Mouse (Mus musculus): Measurements from ENCODE around the gene Dusp13.

The Dusp13 gene

GRCm38 (mm10) chr14:21750881-21751542 is at the start of gene Dusp13:
TSS of gene Dusp13 (minus strand) at chr14:21751181.
- DNase-seq: peak; percentile 98

- no peak for DNase-seq
Observed at GRCm38 (mm10) chr14:21800641-21801040, 49.7 kb upstream of the Dusp13 start.

GRCm38 (mm10) chr14:21792250-21792649 is 41.3 kb upstream of the Dusp13 start:
- DNase-seq: no peak

GRCm38 (mm10) chr14:21791722-21792121 is 40.7 kb upstream of the Dusp13 start:
- no peak for DNase-seq

- DNase-seq: no peak
Observed at GRCm38 (mm10) chr14:21790585-21791251, 39.7 kb upstream of the Dusp13 start.

- peak; percentile 57 for DNase-seq
Observed at GRCm38 (mm10) chr14:21788121-21788520, 37.1 kb upstream of the Dusp13 start.

GRCm38 (mm10) chr14:21787374-21787773 is 36.4 kb upstream of the Dusp13 start:
- no peak for DNase-seq

GRCm38 (mm10) chr14:21786500-21786899 is 35.5 kb upstream of the Dusp13 start:
- no peak for DNase-seq

GRCm38 (mm10) chr14:21776201-21776600 is 25.2 kb upstream of the Dusp13 start:
- DNase-seq: peak; percentile 21

GRCm38 (mm10) chr14:21773946-21774345 is 23.0 kb upstream of the Dusp13 start:
- no peak for DNase-seq

GRCm38 (mm10) chr14:21772506-21773281 is 21.7 kb upstream of the Dusp13 start:
- DNase-seq: no peak

- peak; percentile 70 for DNase-seq
Observed at GRCm38 (mm10) chr14:21766398-21766958, 15.5 kb upstream of the Dusp13 start.

- peak; percentile 62 for DNase-seq
Observed at GRCm38 (mm10) chr14:21765754-21766397, 14.9 kb upstream of the Dusp13 start.

- peak; percentile 48 for DNase-seq
Observed at GRCm38 (mm10) chr14:21764646-21765045, 13.7 kb upstream of the Dusp13 start.

GRCm38 (mm10) chr14:21763736-21764135 is 12.8 kb upstream of the Dusp13 start:
- peak; percentile 37 for DNase-seq

GRCm38 (mm10) chr14:21761560-21761959 is 10.6 kb upstream of the Dusp13 start:
- peak; percentile 72 for DNase-seq

GRCm38 (mm10) chr14:21753367-21753766 is 2.4 kb upstream of the Dusp13 start:
- DNase-seq: no peak

- no peak for DNase-seq
Observed at GRCm38 (mm10) chr14:21752411-21752810, 1.4 kb upstream of the Dusp13 start.

- DNase-seq: peak; percentile 99
Observed at GRCm38 (mm10) chr14:21750008-21750880, 737 bp downstream of the Dusp13 start, which contains the start of gene Samd8. TSS of gene Samd8 (plus strand) at chr14:21750531.

GRCm38 (mm10) chr14:21748142-21748870 is 2.7 kb downstream of the Dusp13 start:
- peak; percentile 94 for DNase-seq

Measured in heart, adult 11 months (tissue).